21 mouse cellular contexts compared by ENCODE assay signal in genomic region chr12:102638878-102639277, GRCm38 (mm10).
DNase-seq lines count a peak whose midpoint lies in the region; ATAC-seq lines count a peak whose summit lies in the region.
"Had no signal": no experiment of that assay in that cellular context is flagged by ENCODE, and none has a peak within 500 bp of the region (broad histone marks: within the 10 kb centered on the region; RNA-seq: fewer than 3 reads in every experiment).

No protein-coding gene starts in this region.

- no peak overlapping the region for H3K4me3 ChIP-seq in forebrain, embryonic 15.5 days
- no peak overlapping the region for H3K4me3 ChIP-seq in forebrain, embryonic 13.5 days
- H3K4me3 ChIP-seq: embryonic facial prominence, embryonic 15.5 days; gastrocnemius, adult 2 months; hindbrain, embryonic 12.5 days; limb, embryonic 13.5 days; myocyte had no signal

- H3K9me3 ChIP-seq in forebrain, embryonic 15.5 days = no peaks in the 10 kb centered on the region
- no peaks in the 10 kb centered on the region for H3K9me3 ChIP-seq in forebrain, embryonic 13.5 days (replicated peaks)
- H3K9me3 ChIP-seq: embryonic facial prominence, embryonic 15.5 days; hindbrain, embryonic 12.5 days; limb, embryonic 13.5 days had no signal

- 52% methylated on average over 3 of the region's 3 CpGs for WGBS in forebrain, embryonic 15.5 days
- WGBS in forebrain, embryonic 13.5 days = 48% methylated on average over 3 of the region's 3 CpGs

- H3K27ac ChIP-seq in forebrain, embryonic 15.5 days (replicated peaks) = peak overlapping the region; percentile 90
- no peak overlapping the region for H3K27ac ChIP-seq in forebrain, embryonic 13.5 days
- H3K27ac ChIP-seq: embryonic facial prominence, embryonic 15.5 days; gastrocnemius, adult 2 months; hindbrain, embryonic 12.5 days; limb, embryonic 13.5 days had no signal

- peaks cover 49% of the 10 kb centered on the region for H3K4me1 ChIP-seq in forebrain, embryonic 15.5 days
- peaks cover 52% of the 10 kb centered on the region for H3K4me1 ChIP-seq in forebrain, embryonic 13.5 days

- no peak overlapping the region for H3K4me2 ChIP-seq in forebrain, embryonic 15.5 days (replicated peaks)
- no peak overlapping the region for H3K4me2 ChIP-seq in forebrain, embryonic 13.5 days
- H3K4me2 ChIP-seq: embryonic facial prominence, embryonic 15.5 days; hindbrain, embryonic 12.5 days; limb, embryonic 13.5 days had no signal

- DNase-seq in ES-CJ7 (ENCODE audit: low read depth, low spot score) = peak; percentile 63
- peak; percentile 82 for DNase-seq in cerebellum, adult 11-12 months
- DNase-seq in cerebellum, postnatal 25 days = peak; percentile 73 to 82
- DNase-seq in heart, adult 8-10 months (ENCODE audit: low spot score) = no peak
- DNase-seq in adrenal gland, postnatal 36 days = no peak
- DNase-seq in spleen, postnatal 36 days (ENCODE audit: low spot score in 2 of 2) = no peak
- DNase-seq: adrenal gland, postnatal 14 days; gastrocnemius, adult 2 months; heart, adult 11 months; lung, postnatal 10 days; midbrain, embryonic 14.5 days; retina, postnatal 1 day; right cerebral cortex, postnatal 4 days had no signal

- ATAC-seq in forebrain, embryonic 15.5 days (replicated peaks) = no peak
- ATAC-seq in forebrain, embryonic 13.5 days = no peak
- ATAC-seq: intestine, embryonic 16.5 days had no signal

- no peaks in the 10 kb centered on the region for H3K36me3 ChIP-seq in forebrain, embryonic 15.5 days
- no peaks in the 10 kb centered on the region for H3K36me3 ChIP-seq in forebrain, embryonic 13.5 days (ENCODE audit: poor library complexity, severe bottlenecking)
- H3K36me3 ChIP-seq: embryonic facial prominence, embryonic 15.5 days; G1E; hindbrain, embryonic 12.5 days; limb, embryonic 13.5 days had no signal

- H3K9ac ChIP-seq in forebrain, embryonic 15.5 days (replicated peaks) = no peak overlapping the region
- no peak overlapping the region for H3K9ac ChIP-seq in forebrain, embryonic 13.5 days
- H3K9ac ChIP-seq: embryonic facial prominence, embryonic 15.5 days; hindbrain, embryonic 12.5 days; limb, embryonic 13.5 days had no signal

- no peaks in the 10 kb centered on the region for H3K27me3 ChIP-seq in forebrain, embryonic 15.5 days
- H3K27me3 ChIP-seq in forebrain, embryonic 13.5 days = no peaks in the 10 kb centered on the region
- H3K27me3 ChIP-seq: embryonic facial prominence, embryonic 15.5 days; hindbrain, embryonic 12.5 days; limb, embryonic 13.5 days had no signal

Comparison
In these comparisons a context has a peak if more than half of its experiments do, and no peak if none do; other contexts are left out.
1. DNase-seq: peak in ES-CJ7 (single experiment), cerebellum, adult 11-12 months (single experiment) and cerebellum, postnatal 25 days (2 of 2); none in heart, adult 8-10 months (single experiment), adrenal gland, postnatal 36 days (0 of 2) and spleen, postnatal 36 days (0 of 2).